Mouse (Mus musculus): ENCODE results near the gene D430019H16Rik.

D430019H16Rik gene

GRCm38 (mm10) chr12:105490227-105490626 lies 36.6 kb downstream of the D430019H16Rik start:
- DNase-seq (ENCODE audit: low spot score) = no peak

GRCm38 (mm10) chr12:105490794-105491193 lies 37.1 kb downstream of the D430019H16Rik start:
- no peak for DNase-seq (ENCODE audit: low spot score)

GRCm38 (mm10) chr12:105494796-105495195 lies 41.1 kb downstream of the D430019H16Rik start:
- DNase-seq (ENCODE audit: low spot score) = no peak

DNA sequence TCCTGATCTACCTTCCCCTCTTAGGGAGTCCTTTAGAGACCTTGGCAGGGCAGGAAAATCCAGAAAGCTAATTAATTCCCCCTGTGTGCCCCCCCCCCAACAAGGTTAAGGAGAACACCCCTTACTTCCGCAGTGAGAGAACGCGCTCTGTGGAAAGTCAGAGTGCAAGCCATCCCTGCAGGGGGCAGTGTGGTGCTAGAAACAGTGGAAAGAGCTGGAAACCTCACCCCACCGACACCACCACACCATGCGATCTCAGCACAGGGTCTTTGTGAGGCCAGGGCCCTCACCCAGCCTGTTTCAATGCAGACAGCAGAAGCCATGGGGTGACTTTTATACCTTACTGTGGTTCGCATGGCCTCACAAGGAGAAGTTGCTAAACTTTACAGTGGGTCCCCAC lies 44.2 kb downstream of the D430019H16Rik start:
- peak; percentile 86 for DNase-seq (ENCODE audit: low spot score)

GRCm38 (mm10) chr12:105498423-105498822 lies 44.8 kb downstream of the D430019H16Rik start:
- DNase-seq (ENCODE audit: low spot score) = no peak

- no peak for DNase-seq (ENCODE audit: low spot score)
These were observed 45.2 kb downstream of the D430019H16Rik start for GRCm38 (mm10) chr12:105498842-105499241.

DNA sequence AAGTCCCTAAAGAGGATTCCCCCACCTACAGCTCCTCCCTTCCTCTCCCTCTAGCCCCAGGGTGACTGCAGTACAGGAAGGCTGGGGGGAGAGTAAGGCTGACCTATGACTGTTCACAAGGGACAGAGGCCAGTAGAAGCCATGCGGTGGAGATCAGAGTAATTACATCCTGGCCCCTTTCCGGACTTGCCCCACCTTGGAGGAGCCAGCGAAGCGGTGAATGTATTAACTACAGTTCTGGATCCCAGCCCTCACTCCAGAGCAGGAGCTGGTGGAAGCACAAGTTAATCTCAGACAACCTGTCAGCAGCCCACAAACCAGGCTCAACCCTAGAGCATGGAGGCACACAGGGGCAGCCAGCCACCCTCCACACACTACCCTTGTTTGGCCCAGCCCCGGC lies 47.3 kb downstream of the D430019H16Rik start:
- no peak for DNase-seq (ENCODE audit: low spot score)

DNA sequence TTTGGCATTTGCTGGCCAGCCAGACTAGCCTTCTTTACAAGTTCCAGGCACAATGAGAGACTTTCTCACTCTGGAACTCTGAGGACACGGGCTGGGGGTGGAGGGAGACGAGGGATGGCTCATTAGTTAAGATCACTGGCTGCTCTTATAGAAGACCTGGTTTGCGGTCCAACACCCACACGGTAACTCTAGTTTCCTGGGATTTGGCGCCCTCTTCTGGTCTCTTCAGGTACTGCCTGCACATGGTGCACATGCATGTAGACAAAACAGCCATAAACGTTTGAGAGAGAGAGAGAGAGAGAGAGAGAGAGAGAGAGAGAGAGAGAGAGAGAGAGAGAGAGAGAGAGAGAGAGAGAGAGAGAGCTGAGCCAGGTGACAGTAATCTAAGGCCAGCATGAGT lies 51.1 kb downstream of the D430019H16Rik start:
- no peak for DNase-seq (ENCODE audit: low spot score)

DNA sequence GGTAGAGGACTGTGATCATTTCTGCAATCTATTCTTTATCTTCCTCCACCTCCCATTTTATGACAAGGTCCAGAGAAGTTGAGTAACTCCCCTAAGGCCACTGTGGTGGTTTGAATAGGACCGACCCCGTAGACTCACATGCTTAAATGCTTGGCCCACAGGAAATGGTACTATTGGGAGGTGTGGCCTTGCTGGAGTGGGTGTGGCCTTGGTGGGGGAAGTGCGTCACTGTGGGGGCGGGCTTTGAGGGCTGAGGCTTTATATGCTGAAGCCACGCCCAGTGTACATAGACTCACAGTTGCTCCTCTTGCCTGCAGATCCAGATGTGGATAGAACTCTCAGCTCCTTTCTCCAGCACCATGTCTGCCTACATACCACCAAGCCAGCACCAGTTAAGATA lies 57.5 kb downstream of the D430019H16Rik start:
- DNase-seq (ENCODE audit: low spot score) = no peak

DNA sequence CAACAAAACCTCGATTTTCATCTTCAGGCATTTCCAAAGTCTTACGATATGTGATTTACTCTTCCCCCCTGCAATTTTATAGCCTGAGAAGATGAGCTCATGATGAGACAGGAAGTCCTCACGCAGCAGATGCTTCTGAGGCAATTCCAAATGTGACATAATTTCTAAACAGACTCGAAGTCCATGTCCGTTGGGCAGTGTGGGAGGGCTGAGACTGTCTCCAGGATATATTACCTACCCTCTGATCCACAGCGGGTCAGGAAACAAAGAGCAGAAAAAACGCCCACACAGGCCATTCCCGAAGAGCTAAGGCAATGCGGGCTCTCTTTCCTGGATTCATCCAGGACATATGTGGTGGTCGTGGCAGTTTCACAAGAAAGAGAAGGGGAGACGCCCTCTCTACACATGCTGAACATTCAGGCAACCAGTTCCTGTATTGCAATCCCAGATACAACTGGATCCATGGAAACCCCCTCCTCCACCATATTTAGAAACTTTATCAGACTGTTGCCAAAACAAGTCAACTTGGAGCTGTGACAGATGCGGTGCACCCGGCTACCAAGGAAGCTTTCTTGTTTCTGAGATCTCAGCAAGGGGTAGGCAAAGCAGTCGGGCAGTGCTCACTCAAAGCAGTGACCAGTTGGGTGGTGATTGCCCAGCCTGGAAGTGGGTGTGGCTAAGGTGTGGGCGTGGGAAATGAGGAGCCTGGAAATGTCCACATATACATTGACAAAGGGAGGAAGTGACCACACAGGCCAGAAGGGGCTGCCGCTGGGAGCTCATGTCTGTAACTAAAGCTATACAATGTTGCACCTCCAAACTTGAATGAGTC lies 58.2 kb downstream of the D430019H16Rik start:
- DNase-seq (ENCODE audit: low spot score) = no peak

DNA sequence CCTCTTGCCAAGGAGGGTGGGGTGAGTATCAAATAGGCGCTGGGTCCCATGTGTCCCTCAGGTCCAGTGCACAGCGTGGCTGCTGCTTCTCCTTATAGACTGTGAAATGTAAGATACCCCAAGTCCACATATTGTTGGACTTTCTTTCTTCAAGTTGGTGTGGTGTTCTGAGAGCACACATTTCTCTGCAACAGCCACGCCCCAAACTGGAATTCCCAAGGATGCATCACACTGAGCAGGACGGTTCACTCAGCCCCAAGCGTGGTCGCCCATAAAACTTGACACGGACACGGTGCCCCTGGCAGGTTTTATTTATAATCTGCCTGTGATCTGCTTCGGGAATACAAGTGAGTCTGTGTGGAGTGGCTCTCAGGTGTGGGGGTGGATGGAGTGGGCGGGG lies 60.5 kb downstream of the D430019H16Rik start:
- DNase-seq (ENCODE audit: low spot score) = no peak

GRCm38 (mm10) chr12:105517026-105517675 lies 63.5 kb downstream of the D430019H16Rik start:
- DNase-seq (ENCODE audit: low spot score) = no peak

- no peak for DNase-seq (ENCODE audit: low spot score)
These were observed 66.2 kb downstream of the D430019H16Rik start for GRCm38 (mm10) chr12:105519851-105520250.

GRCm38 (mm10) chr12:105521170-105521762 lies 67.6 kb downstream of the D430019H16Rik start:
- no peak for DNase-seq (ENCODE audit: low spot score)

DNA sequence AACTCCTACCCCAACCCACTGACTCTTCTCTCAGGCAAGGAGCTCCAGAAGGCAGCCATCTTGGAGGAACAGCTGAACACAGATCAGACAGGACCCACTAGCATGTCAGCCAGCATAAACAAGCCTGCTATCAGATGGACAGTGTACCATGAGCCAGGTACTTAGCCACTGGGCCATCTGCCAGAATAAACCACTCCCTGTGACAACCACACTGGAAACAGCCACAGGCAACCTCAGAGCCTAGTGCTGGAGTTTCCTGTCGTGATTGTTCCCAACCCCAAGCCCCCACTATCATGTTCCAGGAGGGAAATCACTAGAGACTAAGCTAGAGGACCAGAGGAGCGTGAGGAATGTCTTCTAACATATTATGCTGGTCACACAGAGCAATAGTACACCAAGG lies 70.1 kb downstream of the D430019H16Rik start:
- DNase-seq (ENCODE audit: low spot score) = no peak

- DNase-seq (ENCODE audit: low spot score) = no peak
These were observed 72.5 kb downstream of the D430019H16Rik start for GRCm38 (mm10) chr12:105526186-105526585.

- DNase-seq (ENCODE audit: low spot score) = no peak
These were observed 73.2 kb downstream of the D430019H16Rik start for GRCm38 (mm10) chr12:105526829-105527228.

DNA sequence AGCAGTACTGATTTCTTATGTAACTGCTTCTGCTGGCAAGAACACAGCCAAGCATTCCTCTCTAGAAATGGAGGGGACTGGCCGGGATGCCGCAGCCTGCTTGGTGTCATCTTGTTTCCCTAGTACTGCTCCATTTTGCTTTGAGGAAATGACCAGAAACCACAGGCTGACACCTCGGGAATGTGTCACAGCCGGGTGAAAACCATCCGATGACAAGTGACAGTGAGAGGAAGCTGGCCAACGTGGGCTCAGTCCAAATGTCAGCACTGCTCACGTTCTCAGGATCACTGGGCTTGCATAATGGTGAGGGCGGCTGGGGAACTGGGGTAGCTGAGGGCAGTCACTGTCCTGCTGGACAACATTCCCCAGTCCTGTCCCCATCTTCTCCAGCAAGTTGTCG lies 75.9 kb downstream of the D430019H16Rik start:
- no peak for DNase-seq (ENCODE audit: low spot score)

GRCm38 (mm10) chr12:105531724-105532371 lies 78.2 kb downstream of the D430019H16Rik start:
- no peak for DNase-seq (ENCODE audit: low spot score)

GRCm38 (mm10) chr12:105534842-105535241 lies 81.2 kb downstream of the D430019H16Rik start:
- DNase-seq (ENCODE audit: low spot score) = no peak

GRCm38 (mm10) chr12:105535968-105536760 lies 82.5 kb downstream of the D430019H16Rik start:
- DNase-seq (ENCODE audit: low spot score) = no peak

- no peak for DNase-seq (ENCODE audit: low spot score)
These were observed 83.5 kb downstream of the D430019H16Rik start for GRCm38 (mm10) chr12:105537162-105537561.

Data from urinary bladder, postnatal 25 days (tissue).